Mouse (Mus musculus): Measurements from ENCODE around the gene Hoxc6. TPM values are rescaled to one million over a fixed set of nuclear protein-coding genes. Genes with fewer than 3 reads are reported as not detected.

Hoxc6 gene
- total and polyA plus RNA-seq, 2 experiments from 2014 or later, result not detected

- ATAC-seq (no peak), DNase-seq (no peak)
- Histone ChIP-seq H3K36me3 (ENCODE audit: insufficient read depth) (no peaks in the 10 kb centered on the region), H3K4me1 (ENCODE audit: insufficient read depth) (no peaks in the 10 kb centered on the region), H3K9me3 (ENCODE audit: low read length) (no peaks in the 10 kb centered on the region), H3K4me2 (ENCODE audit: low read depth) (no peak overlapping the region), H3K27ac (ENCODE audit: low read depth, low read length) (no peak overlapping the region), H3K4me3 (ENCODE audit: low read depth, low read length) (no peak overlapping the region), H3K27me3 (ENCODE audit: insufficient read depth, low read length) (peaks cover 97% of the 10 kb centered on the region), H3K9ac (no peak overlapping the region)
- no peak for TF ChIP-seq CTCF (IDR thresholded peaks at IDR 0.05; ENCODE audit: low read depth)
- WGBS, result 2% methylated on average over 34 of the region's 34 CpGs
Measured at GRCm38 (mm10) chr15:102967511-102968397, 30.3 kb upstream of the Hoxc6 start.

- Histone ChIP-seq H3K4me3 (ENCODE audit: low read depth, low read length) (no peak overlapping the region), H3K4me1 (ENCODE audit: insufficient read depth) (no peaks in the 10 kb centered on the region), H3K36me3 (ENCODE audit: insufficient read depth) (no peaks in the 10 kb centered on the region), H3K9ac (no peak overlapping the region), H3K9me3 (ENCODE audit: low read length) (no peaks in the 10 kb centered on the region), H3K27ac (ENCODE audit: low read depth, low read length) (no peak overlapping the region), H3K27me3 (ENCODE audit: insufficient read depth, low read length) (peaks cover 97% of the 10 kb centered on the region), H3K4me2 (ENCODE audit: low read depth) (no peak overlapping the region)
- TF ChIP-seq CTCF (IDR thresholded peaks at IDR 0.05; ENCODE audit: low read depth), result no peak
- 24% methylated on average over 1 of the region's 1 CpGs for WGBS
- ATAC-seq (no peak), DNase-seq (no peak)
Measured at GRCm38 (mm10) chr15:102969296-102969695, 28.8 kb upstream of the Hoxc6 start.

DNA sequence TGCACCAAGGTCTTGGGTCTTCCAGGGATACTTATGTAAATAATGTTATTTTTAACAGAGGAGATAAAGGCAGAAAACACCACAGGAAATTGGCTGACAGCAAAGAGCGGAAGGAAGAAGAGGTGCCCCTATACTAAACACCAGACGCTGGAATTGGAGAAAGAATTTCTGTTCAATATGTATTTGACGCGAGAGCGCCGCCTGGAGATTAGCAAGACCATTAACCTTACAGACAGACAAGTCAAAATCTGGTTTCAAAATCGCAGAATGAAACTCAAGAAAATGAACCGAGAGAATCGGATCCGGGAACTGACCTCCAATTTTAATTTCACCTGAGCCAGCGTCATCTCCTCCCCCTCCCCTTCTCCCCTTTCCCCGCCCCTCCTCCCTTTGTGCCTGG lies 27.3 kb upstream of the Hoxc6 start:
- Histone ChIP-seq H3K9me3 (ENCODE audit: low read length) (no peaks in the 10 kb centered on the region), H3K4me2 (ENCODE audit: low read depth) (no peak overlapping the region), H3K4me3 (ENCODE audit: low read depth, low read length) (no peak overlapping the region), H3K27ac (ENCODE audit: low read depth, low read length) (no peak overlapping the region), H3K9ac (no peak overlapping the region), H3K36me3 (ENCODE audit: insufficient read depth) (no peaks in the 10 kb centered on the region), H3K4me1 (ENCODE audit: insufficient read depth) (no peaks in the 10 kb centered on the region), H3K27me3 (ENCODE audit: insufficient read depth, low read length) (peaks cover 97% of the 10 kb centered on the region)
- DNase-seq, result no peak
- peak; percentile 47 for TF ChIP-seq CTCF (IDR thresholded peaks at IDR 0.05; ENCODE audit: low read depth)
- 2% methylated on average over 12 of the region's 12 CpGs for WGBS
- no peak for ATAC-seq

- Histone ChIP-seq H3K36me3 (ENCODE audit: insufficient read depth) (no peaks in the 10 kb centered on the region), H3K27ac (ENCODE audit: low read depth, low read length) (no peak overlapping the region), H3K4me2 (ENCODE audit: low read depth) (no peak overlapping the region), H3K9ac (no peak overlapping the region), H3K4me1 (ENCODE audit: insufficient read depth) (no peaks in the 10 kb centered on the region), H3K9me3 (ENCODE audit: low read length) (no peaks in the 10 kb centered on the region), H3K27me3 (ENCODE audit: insufficient read depth, low read length) (peaks cover 91% of the 10 kb centered on the region), H3K4me3 (ENCODE audit: low read depth, low read length) (no peak overlapping the region)
- WGBS, result 2% methylated on average over 21 of the region's 21 CpGs
- no peak for TF ChIP-seq CTCF (IDR thresholded peaks at IDR 0.05; ENCODE audit: low read depth)
- ATAC-seq (no peak), DNase-seq (no peak)
Measured at GRCm38 (mm10) chr15:102972254-102972653, 25.8 kb upstream of the Hoxc6 start.

- no peaks in the 10 kb centered on the region for H3K4me1 ChIP-seq (ENCODE audit: insufficient read depth)
- no peak overlapping the region for H3K9ac ChIP-seq
- ATAC-seq (no peak), DNase-seq (no peak)
- no peak overlapping the region for H3K4me3 ChIP-seq (ENCODE audit: low read depth, low read length)
- WGBS, result 1% methylated on average over 6 of the region's 6 CpGs
- peaks cover 91% of the 10 kb centered on the region for H3K27me3 ChIP-seq (ENCODE audit: insufficient read depth, low read length)
- H3K36me3 ChIP-seq (ENCODE audit: insufficient read depth), result no peaks in the 10 kb centered on the region
- TF ChIP-seq CTCF (IDR thresholded peaks at IDR 0.05; ENCODE audit: low read depth), result no peak
- no peaks in the 10 kb centered on the region for H3K9me3 ChIP-seq (ENCODE audit: low read length)
- H3K4me2 ChIP-seq (ENCODE audit: low read depth), result no peak overlapping the region
- H3K27ac ChIP-seq (ENCODE audit: low read depth, low read length), result no peak overlapping the region
Measured at GRCm38 (mm10) chr15:102972753-102973152, 25.3 kb upstream of the Hoxc6 start.

- Histone ChIP-seq H3K36me3 (ENCODE audit: insufficient read depth) (no peaks in the 10 kb centered on the region), H3K4me3 (ENCODE audit: low read depth, low read length) (no peak overlapping the region), H3K9ac (no peak overlapping the region), H3K9me3 (ENCODE audit: low read length) (no peaks in the 10 kb centered on the region), H3K4me1 (ENCODE audit: insufficient read depth) (no peaks in the 10 kb centered on the region), H3K4me2 (ENCODE audit: low read depth) (no peak overlapping the region), H3K27ac (ENCODE audit: low read depth, low read length) (no peak overlapping the region), H3K27me3 (ENCODE audit: insufficient read depth, low read length) (peaks cover 93% of the 10 kb centered on the region)
- DNase-seq (no peak), ATAC-seq (no peak)
- no peak for TF ChIP-seq CTCF (IDR thresholded peaks at IDR 0.05; ENCODE audit: low read depth)
- WGBS, result 5% methylated on average over 7 of the region's 7 CpGs
Measured at GRCm38 (mm10) chr15:102975034-102975433, 23.0 kb upstream of the Hoxc6 start.

DNA sequence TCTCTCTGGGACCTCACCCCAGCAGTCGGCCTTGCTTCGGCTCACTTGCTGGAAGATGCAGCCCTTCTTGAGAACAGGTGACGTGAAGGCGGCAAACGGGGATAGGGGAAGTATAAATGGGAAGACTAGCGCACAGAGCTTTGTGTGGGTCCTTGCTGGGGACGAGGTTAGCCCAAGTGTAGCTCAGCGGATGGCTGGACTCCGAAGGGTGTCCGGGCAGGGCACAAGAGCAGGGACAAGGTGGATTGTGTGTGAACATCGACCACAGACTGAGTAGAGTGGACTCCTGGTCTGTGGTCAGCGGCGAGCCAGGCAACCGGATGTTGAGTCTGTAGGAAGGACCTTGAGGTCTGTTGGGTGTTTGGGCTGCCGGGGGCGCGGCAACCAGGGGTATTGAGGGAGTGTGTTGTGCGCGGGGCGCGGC lies 22.4 kb upstream of the Hoxc6 start:
- Histone ChIP-seq H3K36me3 (ENCODE audit: insufficient read depth) (no peaks in the 10 kb centered on the region), H3K27ac (ENCODE audit: low read depth, low read length) (no peak overlapping the region), H3K27me3 (ENCODE audit: insufficient read depth, low read length) (peaks cover 93% of the 10 kb centered on the region), H3K9ac (no peak overlapping the region), H3K4me3 (ENCODE audit: low read depth, low read length) (no peak overlapping the region), H3K4me2 (ENCODE audit: low read depth) (no peak overlapping the region), H3K9me3 (ENCODE audit: low read length) (no peaks in the 10 kb centered on the region), H3K4me1 (ENCODE audit: insufficient read depth) (no peaks in the 10 kb centered on the region)
- ATAC-seq (no peak), DNase-seq (no peak)
- WGBS, result 2% methylated on average over 21 of the region's 21 CpGs
- TF ChIP-seq CTCF (IDR thresholded peaks at IDR 0.05; ENCODE audit: low read depth), result no peak

All from forebrain, postnatal 0 days (tissue).